Mouse (Mus musculus): ENCODE measurements around the gene 2900026A02Rik.
"Not testable (repeated sequence)": the region's sequence is repeated elsewhere in the genome, so short reads cannot be mapped to it uniquely, and the experiment has no call there.

DNA sequence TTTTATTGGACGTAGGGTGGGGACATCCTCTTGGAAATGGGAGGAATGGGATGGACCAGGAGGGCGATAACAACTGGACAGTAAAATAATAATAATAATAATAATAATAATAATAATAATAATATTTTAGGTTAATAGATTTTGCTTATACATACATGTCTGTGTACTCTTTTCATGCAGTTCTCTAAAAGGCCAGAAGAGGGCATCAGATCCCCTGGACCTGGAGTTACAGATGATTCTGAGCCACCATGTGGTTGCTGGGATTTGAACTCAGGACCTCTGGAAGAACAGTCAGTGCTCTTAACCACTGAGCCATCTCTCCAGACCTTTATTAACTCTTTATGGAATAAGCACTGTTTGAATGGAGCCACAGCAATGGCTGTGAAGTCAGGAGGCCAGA, 111.4 kb downstream of the 2900026A02Rik start:
- TF ChIP-seq CTCF (IDR thresholded peaks at IDR 0.05; ENCODE audit: low read depth), result peak; percentile 63
- not testable (repeated sequence) for TF ChIP-seq EP300 (IDR thresholded peaks at IDR 0.05; ENCODE audit: low read depth)
